Mouse (Mus musculus) urinary bladder, adult 18-20 months (tissue): Measurements from ENCODE around the gene Wdr54.
A peak's percentile ranks its signal among the peaks of the same experiment; 100 is the strongest.

Source experiments
- DNase-seq, 2 experiments: peaks; one replicate each; pipeline ENCODE4 v3.0.0; 2022; ENCODE audit warnings: low spot score in 2 of 2, mixed read lengths in 2 of 2

The Wdr54 gene

GRCm38 (mm10) chr6:83131469-83132034 is 24.6 kb downstream of the Wdr54 start:
- no peak for DNase-seq

- DNase-seq: no peak
Observed at GRCm38 (mm10) chr6:83127419-83127818, 28.8 kb downstream of the Wdr54 start.

- DNase-seq: no peak
Observed at GRCm38 (mm10) chr6:83125331-83125730, 30.9 kb downstream of the Wdr54 start, which contains the start of gene Ino80b. Gene Ino80b, minus strand, starts transcription at chr6:83125431.

- peak; percentile 88 to 89 for DNase-seq
Observed at GRCm38 (mm10) chr6:83124851-83125312, 31.3 kb downstream of the Wdr54 start.

- DNase-seq: no peak
Observed at GRCm38 (mm10) chr6:83122961-83123360, 33.2 kb downstream of the Wdr54 start.

- no peak for DNase-seq
Observed at GRCm38 (mm10) chr6:83121863-83122710, 34.1 kb downstream of the Wdr54 start.

- peak; percentile 78 to 94 for DNase-seq
Observed at GRCm38 (mm10) chr6:83120930-83121862, 35.0 kb downstream of the Wdr54 start, which contains the start of gene Wbp1. Gene Wbp1, minus strand, starts transcription at chr6:83121559.

GRCm38 (mm10) chr6:83119734-83120051 is 36.5 kb downstream of the Wdr54 start:
- DNase-seq: no peak

GRCm38 (mm10) chr6:83118825-83119733 is 37.1 kb downstream of the Wdr54 start:
- DNase-seq: no peak

- DNase-seq: no peak
Observed at GRCm38 (mm10) chr6:83118369-83118768, 37.8 kb downstream of the Wdr54 start.

GRCm38 (mm10) chr6:83117616-83118015 is 38.6 kb downstream of the Wdr54 start:
- DNase-seq: no peak

GRCm38 (mm10) chr6:83117165-83117438 is 39.1 kb downstream of the Wdr54 start:
- DNase-seq: no peak

- DNase-seq: no peak
Observed at GRCm38 (mm10) chr6:83116373-83117164, 39.6 kb downstream of the Wdr54 start.

GRCm38 (mm10) chr6:83115682-83116372 is 40.4 kb downstream of the Wdr54 start:
- DNase-seq: no peak

GRCm38 (mm10) chr6:83115011-83115671 is 41.1 kb downstream of the Wdr54 start, which contains the start of gene Mogs:
Gene Mogs, plus strand, starts transcription at chr6:83115496.
- DNase-seq: peak; percentile 93 to 94

- no peak for DNase-seq
Observed at GRCm38 (mm10) chr6:83111510-83112136, 44.6 kb downstream of the Wdr54 start.

- peak; percentile 75 to 82 for DNase-seq
Observed at GRCm38 (mm10) chr6:83108762-83109668, 47.2 kb downstream of the Wdr54 start, which contains the start of gene Mrpl53. Gene Mrpl53, plus strand, starts transcription at chr6:83109040.
